Mouse (Mus musculus): Measurements from ENCODE around the gene Gm14403. TPM values are rescaled to one million over a fixed set of nuclear protein-coding genes. Genes with fewer than 3 reads are reported as not detected.
"Not testable (repeated sequence)": the region's sequence is repeated elsewhere in the genome, so short reads cannot be mapped to it uniquely, and the experiment has no call there.

Gm14403 gene
- 10 to 100 TPM; 33.9 to 38.5 TPM for total RNA-seq (2021)
- long read RNA-seq, experiment 1, partial matches to known transcripts = 6 of 14 reads
- long read RNA-seq, experiment 1, other reads (novel, unspliced or antisense) = 7 of 14 reads
- long read RNA-seq, experiment 2, partial matches to known transcripts = 5 of 23 reads
- long read RNA-seq, experiment 2, other reads (novel, unspliced or antisense) = 17 of 23 reads

DNA sequence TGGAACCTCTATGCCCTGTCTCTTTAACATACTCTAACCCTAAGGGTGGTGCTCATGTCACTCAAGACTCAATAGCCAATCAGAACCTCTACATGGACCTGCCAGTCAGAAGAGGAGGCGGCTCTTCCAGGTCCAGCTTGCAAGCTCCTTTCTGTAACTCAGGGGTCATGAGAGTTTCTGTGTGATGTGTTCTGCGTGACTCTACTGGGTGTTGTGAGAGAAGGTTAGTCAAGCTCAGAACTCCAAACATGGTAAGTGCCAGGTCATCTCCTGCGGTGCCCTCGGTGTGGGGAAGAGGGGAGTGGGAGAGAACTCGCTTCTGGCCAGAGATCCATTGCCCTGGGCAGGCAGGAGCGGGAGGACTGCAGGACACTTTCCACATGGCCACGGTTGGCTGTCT, at the start of gene Gm14403:
Gene Gm14403 (plus strand): TSS at position 149 of the 400 bp plus-strand sequence.
- H3K4me3 ChIP-seq = peak within 1 kb of the TSS; percentile 56
- not testable (repeated sequence) for DNase-seq (ENCODE audit: low spot score in 2 of 2)
- peak within 1 kb of the TSS; percentile 57; the same call in 1 of the 2 replicates for H3K27ac ChIP-seq

- H3K27ac ChIP-seq = peak within 1 kb of the TSS; percentile 0; the same call in 1 of the 2 replicates
- peak within 1 kb of the TSS; percentile 63 for H3K4me3 ChIP-seq
- not testable (repeated sequence) for DNase-seq (ENCODE audit: low spot score in 2 of 2)
Measured at GRCm38 (mm10) chr2:177464676-177465075, 33.3 kb upstream of the Gm14403 start, which contains the start of gene Zfp970. Gene Zfp970 (plus strand): TSS chr2:177464733.

GRCm38 (mm10) chr2:177468222-177468621, 29.8 kb upstream of the Gm14403 start:
- H3K4me3 ChIP-seq; DNase-seq (ENCODE audit: low spot score in 2 of 2); H3K27ac ChIP-seq: not testable (repeated sequence)

DNA sequence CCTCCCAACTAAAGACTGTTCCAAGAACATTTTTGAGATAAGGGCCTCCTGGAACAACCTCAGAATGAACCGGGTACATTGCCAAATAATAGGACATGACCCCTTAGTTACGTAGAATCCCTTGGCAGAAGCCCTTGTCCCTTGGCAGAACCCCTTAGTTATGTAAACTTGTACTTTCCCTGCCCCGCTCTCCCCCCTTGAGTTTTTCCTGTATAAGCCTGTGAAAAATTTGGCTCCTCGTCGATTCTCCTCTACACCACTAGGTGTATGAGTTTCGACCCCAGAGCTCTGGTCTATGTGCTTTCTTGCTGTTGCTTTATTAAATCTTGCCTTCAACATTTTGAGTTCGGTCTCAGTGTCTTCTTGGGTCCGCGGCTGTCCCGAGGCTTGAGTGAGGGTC, 25.8 kb upstream of the Gm14403 start:
- H3K27ac ChIP-seq; DNase-seq (ENCODE audit: low spot score in 2 of 2); H3K4me3 ChIP-seq: not testable (repeated sequence)

- not testable (repeated sequence) for H3K4me3 ChIP-seq; DNase-seq (ENCODE audit: low spot score in 2 of 2); H3K27ac ChIP-seq
Measured at GRCm38 (mm10) chr2:177481971-177482370, 16.0 kb upstream of the Gm14403 start.

- not testable (repeated sequence) for DNase-seq (ENCODE audit: low spot score in 2 of 2); H3K27ac ChIP-seq; H3K4me3 ChIP-seq
Measured at GRCm38 (mm10) chr2:177483238-177483948, 14.6 kb upstream of the Gm14403 start.

GRCm38 (mm10) chr2:177499182-177499581, 1.2 kb downstream of the Gm14403 start:
- not testable (repeated sequence) for H3K4me3 ChIP-seq; DNase-seq (ENCODE audit: low spot score in 2 of 2)

GRCm38 (mm10) chr2:177505211-177505719, 7.2 kb downstream of the Gm14403 start:
- not testable (repeated sequence) for DNase-seq (ENCODE audit: low spot score in 2 of 2); H3K27ac ChIP-seq; H3K4me3 ChIP-seq

More at GRCm38 (mm10) chr2:177499182-177499581, 1.2 kb downstream of the Gm14403 start:
- not testable (repeated sequence) for H3K27ac ChIP-seq

DNA sequence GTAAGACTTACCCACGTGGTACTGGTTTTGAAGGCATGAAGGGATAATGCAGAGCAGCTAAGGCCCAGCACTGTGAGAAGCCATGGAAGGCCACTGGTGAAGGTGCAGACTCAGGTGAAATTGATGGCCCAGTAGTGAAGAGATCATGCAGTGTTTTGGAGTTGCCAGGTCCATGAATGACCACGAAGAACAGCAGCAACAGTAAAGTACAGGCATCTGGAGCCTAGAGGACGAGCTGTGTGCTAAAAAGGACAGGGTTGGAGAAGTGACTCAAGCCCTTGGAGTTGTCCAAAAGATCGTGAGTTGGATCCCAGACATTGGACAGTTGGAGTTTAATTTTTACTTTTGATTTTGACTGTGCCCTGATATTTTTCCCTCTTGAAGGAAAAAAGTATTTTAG, 13.4 kb downstream of the Gm14403 start:
- DNase-seq (ENCODE audit: low spot score in 2 of 2); H3K27ac ChIP-seq; H3K4me3 ChIP-seq: not testable (repeated sequence)

GRCm38 (mm10) chr2:177511972-177512371, 14.0 kb downstream of the Gm14403 start:
- H3K27ac ChIP-seq; H3K4me3 ChIP-seq; DNase-seq (ENCODE audit: low spot score in 2 of 2): not testable (repeated sequence)

- H3K4me3 ChIP-seq; DNase-seq (ENCODE audit: low spot score in 2 of 2); H3K27ac ChIP-seq: not testable (repeated sequence)
Measured at GRCm38 (mm10) chr2:177513991-177514479, 16.0 kb downstream of the Gm14403 start.

- DNase-seq (ENCODE audit: low spot score in 2 of 2); H3K27ac ChIP-seq: not testable (repeated sequence)
Measured at GRCm38 (mm10) chr2:177517746-177518145, 19.7 kb downstream of the Gm14403 start.

GRCm38 (mm10) chr2:177518354-177518753, 20.3 kb downstream of the Gm14403 start:
- H3K27ac ChIP-seq; DNase-seq (ENCODE audit: low spot score in 2 of 2); H3K4me3 ChIP-seq: not testable (repeated sequence)

More at GRCm38 (mm10) chr2:177517746-177518145, 19.7 kb downstream of the Gm14403 start:
- not testable (repeated sequence) for H3K4me3 ChIP-seq

DNA sequence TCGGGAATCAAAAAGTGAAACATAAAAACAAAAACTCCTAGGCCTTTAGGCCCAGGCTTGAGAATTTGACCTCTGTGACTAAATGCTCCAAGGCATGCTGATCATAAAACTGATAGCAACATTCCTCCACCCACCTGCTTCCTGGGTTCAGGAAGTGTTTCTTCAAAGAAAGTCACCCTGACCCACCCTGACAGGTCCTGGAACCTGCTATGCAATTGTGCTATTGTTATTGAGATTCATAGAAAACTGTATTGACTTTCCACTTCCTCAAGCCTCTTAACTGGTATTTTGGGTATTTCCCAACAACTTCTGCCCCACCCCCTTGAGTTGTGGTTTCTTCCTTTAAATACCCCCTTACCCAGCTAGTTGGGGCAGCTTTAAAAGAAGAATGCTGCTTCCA, 20.9 kb downstream of the Gm14403 start:
- H3K27ac ChIP-seq; H3K4me3 ChIP-seq; DNase-seq (ENCODE audit: low spot score in 2 of 2): not testable (repeated sequence)

All from layer of hippocampus, adult 2 months (tissue).